Mouse (Mus musculus) right cerebral cortex, adult 18-20 months (tissue): ENCODE data around the gene Lsm6.

Source experiments
- DNase-seq: peaks from one replicate; pipeline ENCODE4 v3.0.0; 2022; ENCODE audit warnings: mixed read lengths

Lsm6 gene

DNA sequence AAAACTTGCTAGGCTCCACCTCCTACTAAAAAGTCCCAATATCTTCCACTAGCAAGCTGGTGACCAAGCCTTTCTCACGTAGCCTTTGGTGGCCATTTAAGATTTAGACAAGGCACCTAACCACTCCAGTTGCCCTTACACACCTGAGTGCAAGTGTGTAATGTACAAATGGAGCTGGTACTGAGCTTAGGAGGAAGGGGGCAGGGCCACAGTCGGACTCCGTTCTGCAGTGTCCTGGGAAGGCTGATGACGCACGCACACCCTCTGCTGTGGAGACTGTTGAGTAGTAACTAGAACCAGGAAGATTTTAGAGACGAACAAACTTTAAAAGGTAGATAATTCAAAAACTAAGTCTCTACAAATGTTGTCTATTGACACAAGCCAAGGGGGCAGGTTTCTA lies 19.7 kb downstream of the Lsm6 start:
- DNase-seq = no peak

DNA sequence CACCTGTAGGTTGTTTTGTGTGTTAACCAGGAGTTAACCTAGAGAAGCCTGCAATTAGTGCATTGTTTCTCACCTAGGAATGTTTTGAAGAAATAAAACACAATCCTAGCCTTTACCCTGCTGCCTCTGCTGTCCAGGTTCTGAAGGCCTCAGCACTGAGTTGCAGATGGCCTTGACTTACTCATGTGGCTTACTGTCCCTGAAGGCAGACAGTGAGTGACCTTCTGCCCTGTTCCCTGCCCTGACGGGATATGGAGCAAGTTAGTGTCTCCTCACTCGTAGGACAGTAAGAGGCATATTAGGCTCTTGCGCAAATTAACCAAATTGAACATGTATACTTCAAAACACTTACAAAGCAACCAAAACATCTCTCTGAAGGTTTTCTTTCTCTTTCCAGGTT lies 22.3 kb downstream of the Lsm6 start:
- DNase-seq = no peak

DNA sequence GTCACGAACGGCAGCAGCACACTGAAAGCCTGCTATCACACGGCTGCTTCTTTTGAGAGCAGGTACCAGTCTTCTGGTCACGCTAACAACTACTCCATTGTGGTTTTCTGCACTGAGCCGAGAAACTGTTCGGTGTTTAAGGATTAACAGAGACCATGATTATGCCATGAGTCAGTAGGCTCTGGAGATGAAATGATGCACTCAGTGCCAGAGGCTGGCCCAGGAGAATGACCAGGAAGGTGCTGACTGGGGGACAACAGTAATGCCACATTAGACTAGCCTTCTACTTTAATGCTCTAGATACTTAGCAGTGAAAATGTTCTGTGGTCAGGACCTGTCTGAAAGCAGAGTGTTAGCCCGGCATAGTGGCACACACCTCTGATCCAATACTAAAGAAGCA lies 23.0 kb downstream of the Lsm6 start:
- DNase-seq = no peak

- DNase-seq = no peak
These were observed 27.7 kb downstream of the Lsm6 start for GRCm38 (mm10) chr8:78793231-78793630.

- no peak for DNase-seq
These were observed 44.1 kb downstream of the Lsm6 start for GRCm38 (mm10) chr8:78776816-78777215.

- no peak for DNase-seq
These were observed 49.7 kb downstream of the Lsm6 start for GRCm38 (mm10) chr8:78771256-78771655.

DNA sequence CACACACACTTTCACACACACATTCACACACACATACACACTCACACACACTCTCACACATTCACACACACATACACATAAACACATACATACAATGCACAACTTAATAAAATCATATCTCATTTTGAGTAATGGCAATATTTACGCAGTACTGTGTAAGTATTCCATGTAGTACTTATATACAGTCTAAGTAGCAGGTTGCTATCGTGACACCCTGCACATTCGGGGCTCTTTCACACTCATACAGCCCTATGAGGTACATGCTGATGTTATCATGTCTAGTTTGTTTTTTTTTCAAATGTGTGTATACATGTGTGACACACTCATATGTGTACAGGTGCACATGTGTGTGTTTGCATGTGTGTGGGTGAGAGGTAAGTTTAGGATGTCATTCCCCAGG lies 50.4 kb downstream of the Lsm6 start:
- DNase-seq = no peak

GRCm38 (mm10) chr8:78765556-78765955 lies 55.4 kb downstream of the Lsm6 start:
- DNase-seq = no peak

DNA sequence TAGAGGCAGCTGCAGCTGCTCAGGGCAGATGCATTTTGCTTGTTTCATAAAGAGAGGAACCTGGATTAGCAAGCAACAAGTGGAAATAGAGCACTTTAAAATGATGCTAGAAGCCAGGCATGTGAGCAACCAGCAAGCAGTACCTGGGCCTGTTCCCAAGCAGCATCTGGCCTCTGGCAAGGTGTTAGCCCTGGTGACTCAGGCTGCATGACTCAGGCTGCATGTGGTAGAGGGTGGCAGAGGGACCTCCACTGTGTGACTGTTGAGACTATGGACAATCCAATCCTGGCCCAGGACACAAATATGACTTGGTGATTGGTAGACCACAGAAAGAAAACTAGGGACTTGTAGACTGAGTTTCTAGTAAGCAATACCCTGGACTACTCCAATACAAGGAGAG lies 56.0 kb downstream of the Lsm6 start:
- DNase-seq = no peak

- no peak for DNase-seq
These were observed 61.8 kb downstream of the Lsm6 start for GRCm38 (mm10) chr8:78759139-78759538.

DNA sequence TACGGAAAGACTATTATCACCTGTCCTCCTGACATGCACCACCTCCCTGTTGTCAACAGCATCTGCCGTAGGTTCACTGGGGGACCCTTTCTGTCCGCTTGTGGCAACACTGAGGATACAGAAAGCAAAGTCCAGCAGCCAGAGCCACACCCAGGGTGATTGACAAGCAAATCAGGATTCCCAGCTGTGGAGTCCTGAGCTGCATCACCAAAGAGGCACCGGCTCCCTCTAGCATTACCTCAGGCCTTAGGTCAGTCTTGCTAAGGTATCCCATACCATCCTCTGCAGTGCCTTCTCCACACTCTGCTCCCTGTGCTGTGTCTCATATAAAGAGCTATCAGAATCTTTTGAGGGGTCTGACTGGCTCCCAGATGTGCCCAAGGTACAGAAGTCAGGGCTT lies 66.0 kb downstream of the Lsm6 start:
- no peak for DNase-seq
